Mouse (Mus musculus) Muller cell, postnatal 12 days (primary cell): ENCODE measurements around the gene Lgals3bp.
A peak's percentile ranks its signal among the peaks of the same experiment; 100 is the strongest.

Experiments used
- DNase-seq: peaks from one replicate; pipeline ENCODE4 v3.0.0-alpha.2; 2015; ENCODE audit errors: inconsistent ontology term

Lgals3bp gene

DNA sequence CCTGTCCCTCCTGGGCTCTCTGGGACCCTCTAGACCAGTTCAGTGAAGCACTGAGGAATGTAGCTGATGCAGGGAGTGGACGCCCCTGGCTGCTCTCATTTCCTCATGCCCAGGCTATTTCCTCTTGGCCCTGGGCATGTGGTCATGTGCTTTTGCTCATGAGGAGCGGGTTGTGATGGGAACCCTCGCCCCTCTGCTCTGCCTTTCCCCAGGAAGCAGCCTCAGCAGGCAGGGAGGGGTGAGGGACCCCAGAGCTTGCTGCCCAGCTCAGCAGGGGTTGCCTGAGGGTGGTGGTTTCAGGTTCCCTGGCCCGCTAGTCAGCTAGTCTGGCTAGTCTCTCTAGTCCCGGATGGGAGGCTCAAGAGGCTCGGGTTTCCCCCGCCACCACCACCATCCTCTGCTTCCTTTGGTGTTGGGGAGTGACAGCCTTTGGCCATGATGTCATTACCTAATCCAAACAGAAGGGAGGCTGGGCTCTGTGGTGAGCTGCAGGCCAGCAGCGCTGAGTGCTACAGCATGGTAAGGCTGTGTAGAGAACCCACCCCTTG is 38.8 kb downstream of the Lgals3bp start:
- DNase-seq, result peak; percentile 85

DNA sequence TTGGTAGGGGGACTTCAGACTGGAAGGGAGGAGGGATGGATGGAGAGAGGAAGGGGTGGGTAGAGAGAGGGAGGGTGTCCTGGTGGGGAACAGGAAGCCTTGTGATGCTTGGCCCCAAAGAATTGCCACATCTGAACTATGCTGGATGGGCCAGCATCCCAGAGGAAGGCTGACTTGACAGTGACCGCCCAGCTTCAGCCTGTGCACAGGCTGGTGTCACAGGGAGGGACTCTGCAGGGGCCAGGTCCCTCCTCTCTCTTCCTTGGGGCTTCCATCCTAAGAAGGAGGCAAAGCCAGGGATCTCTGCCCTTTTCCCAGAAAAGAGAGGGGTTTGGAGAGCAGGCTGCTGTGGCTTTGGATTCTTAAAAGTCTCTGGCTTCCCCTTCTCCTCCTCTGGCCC is 39.4 kb downstream of the Lgals3bp start:
- no peak for DNase-seq

DNA sequence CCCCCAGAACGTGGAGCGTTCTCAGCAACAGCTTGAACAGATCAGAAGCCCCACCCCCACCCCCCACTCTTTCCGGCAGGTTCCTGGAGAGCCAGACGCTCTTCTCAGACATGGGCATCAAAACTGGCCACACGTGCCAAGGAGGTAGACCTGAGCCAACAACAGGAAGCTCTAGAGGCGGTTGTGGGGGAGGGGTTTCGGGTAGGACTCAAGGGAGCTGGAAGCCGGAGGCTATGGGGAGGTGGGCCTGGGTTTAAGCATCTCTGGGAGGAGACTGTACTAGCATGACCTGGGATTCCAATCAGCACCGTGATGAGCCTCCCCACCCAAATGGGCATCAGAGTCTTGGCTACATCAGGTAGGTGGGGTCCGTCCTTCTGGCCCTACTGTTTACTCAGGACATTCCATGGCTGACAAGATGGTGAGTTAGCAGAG is 41.0 kb downstream of the Lgals3bp start:
- no peak for DNase-seq

DNA sequence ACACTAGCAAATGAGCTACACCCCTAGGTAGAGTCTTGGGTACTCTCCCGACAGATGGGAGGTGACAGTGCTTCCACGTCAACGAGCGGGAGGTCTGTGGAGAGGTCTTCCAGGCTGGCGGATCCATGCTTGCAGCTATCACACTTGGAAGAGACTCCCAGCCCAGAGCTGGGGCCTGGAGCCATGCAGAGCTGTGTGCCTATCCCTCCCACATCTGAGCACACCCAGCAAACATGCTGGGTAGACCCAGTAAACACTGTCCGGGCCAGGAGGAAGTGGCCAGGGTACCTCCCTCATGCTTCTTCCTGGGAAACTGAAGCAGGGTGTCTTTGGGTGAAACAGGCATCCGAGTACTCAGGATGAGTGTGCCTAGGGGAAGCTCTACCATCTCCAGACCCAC is 41.4 kb downstream of the Lgals3bp start:
- no peak for DNase-seq

DNA sequence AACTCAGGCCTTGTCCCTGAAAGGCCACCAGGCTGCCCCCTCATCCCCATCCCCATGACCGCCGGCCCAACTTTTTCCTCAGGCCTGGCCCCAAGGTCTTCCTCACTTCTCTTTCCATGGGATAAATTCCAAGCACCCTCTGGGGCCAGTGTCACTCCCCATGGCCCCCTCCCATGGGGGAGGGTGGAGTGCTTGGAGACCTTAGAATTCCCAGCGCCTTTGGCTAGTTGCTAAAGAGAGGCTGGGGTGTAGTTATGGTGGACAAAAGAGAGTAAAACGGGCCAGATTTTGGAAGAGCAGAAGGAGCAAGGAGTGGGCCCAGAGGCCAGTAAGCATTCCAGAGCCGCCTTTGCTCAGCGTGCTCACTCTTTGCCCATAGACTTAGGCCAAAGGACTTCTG is 46.3 kb downstream of the Lgals3bp start, which contains the start of gene Timp2:
Timp2 (minus strand) TSS at position 101 of the 400 bp plus-strand sequence.
- DNase-seq, result no peak

DNA sequence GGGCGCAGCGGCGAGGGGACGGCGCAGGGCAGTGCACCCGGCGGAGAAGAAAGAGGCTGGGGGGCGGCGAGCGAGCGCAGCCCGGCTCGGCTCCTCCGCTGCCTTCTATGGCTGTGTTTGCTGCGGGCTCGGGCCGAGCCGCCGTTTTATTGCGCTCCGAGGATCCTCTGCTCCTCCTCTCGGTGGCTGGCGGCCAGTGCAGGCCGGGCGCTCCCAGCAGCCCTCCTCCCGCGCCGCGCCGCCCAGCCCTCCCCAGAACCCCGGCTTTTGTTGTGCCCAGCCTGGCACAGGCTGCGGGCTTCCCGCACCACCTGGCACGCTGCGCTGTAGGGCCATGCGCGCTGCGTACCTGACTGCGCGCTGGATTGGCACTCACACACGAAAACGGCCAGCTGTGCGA is 46.7 kb downstream of the Lgals3bp start:
- DNase-seq, result peak; percentile 94

DNA sequence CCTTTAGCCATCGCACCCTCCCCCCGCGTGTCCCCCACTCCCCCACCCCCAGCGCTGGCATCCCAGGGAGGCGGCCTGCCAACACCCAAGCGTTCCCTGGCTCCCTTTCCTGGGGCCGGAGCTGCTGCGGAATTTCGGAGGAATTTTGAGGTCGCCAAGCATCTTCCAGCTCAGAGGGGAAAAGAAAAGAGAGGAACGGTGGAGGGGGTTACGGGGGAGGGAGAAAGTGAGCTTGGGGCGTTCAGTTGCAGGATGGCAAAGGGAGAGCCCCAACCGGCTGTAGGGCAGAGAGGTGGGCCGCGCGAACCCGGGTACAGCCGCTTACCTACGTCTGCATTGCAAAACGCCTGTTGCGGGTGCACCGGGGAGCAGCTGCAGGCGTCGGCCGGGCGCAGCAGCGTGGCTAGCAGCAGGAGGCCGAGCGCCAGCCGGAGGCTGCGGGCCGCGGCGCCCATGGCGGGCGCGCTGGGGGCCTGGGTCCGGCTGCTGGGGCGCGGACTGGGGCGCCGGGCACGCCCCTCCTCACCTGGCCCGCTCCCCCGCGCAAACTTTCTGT is 47.2 kb downstream of the Lgals3bp start:
- peak; percentile 91 for DNase-seq

DNA sequence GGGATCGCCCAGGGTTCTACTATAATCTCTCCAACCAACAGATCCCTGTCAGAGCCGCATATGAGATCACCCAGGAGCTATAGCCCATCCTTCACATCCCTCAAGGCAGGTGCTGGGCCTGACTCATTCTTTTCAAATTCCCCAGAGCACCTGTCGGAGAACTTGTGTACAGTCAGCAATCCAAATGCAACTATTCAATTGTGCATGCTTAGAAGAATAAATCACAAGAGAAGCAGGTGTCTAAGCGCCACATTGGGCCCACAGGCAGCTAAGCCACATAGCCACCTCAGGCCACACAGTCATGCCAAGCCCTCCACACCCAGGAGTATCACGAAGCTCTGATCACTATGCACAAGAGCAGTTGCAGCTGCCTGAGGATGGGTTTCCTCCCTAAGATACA is 52.4 kb downstream of the Lgals3bp start:
- no peak for DNase-seq

DNA sequence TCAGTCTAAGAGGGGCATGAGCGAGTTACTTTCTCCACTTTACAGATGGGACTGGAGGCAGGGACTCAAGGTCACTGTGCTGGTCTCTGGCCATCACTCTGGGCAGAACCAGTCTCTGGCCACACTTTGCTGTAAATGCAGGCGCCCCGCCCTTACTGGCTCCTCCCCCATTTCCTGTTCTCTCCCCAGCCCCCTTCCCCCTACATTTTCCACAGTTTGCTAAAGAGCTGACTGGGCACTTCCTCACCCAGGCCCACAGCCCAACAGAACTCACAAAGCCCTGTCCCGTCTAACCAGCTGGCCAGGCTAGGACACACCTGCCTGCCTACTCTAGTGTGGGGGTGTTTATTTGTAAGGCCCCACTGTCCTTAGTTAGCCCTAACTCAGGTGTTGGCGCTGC is 53.0 kb downstream of the Lgals3bp start:
- no peak for DNase-seq

DNA sequence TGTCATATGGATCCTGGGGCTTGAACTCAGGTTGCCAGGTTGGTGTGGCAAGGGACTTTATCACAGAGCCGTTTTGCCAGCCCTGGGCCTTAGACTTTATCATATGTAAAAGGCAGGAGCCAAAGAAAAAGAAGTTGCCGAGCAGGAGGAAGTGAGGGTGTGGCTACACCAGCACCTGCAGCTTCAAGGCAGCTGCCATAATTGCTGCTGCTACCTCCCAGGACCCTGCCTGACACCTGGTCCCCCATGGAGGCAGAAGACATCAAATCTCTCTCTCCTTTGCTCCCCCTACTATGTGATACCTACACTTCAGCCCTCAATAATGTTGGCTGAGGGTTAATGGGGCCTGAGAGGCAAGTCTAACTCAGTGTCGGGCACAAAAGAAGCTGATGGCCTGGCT is 53.5 kb downstream of the Lgals3bp start:
- no peak for DNase-seq

DNA sequence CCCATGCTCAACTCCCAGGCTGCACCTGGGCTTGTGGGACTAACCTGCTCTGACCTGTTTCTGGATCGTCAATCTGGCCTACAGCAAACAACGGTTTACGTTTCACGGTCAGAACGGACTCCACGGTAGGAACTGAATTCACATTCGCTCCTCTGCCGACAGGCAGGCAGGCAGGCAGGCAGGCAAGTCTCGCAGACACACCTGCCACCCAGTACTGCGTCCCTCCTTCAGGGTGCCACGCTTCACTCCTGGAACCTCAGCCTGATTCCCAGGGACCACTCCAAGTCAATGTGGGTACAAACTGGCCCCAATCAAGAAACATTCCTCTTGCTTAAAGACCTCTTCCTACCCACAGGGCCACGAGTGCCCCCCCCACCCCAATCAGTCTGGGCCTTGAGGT is 54.0 kb downstream of the Lgals3bp start:
- no peak for DNase-seq

DNA sequence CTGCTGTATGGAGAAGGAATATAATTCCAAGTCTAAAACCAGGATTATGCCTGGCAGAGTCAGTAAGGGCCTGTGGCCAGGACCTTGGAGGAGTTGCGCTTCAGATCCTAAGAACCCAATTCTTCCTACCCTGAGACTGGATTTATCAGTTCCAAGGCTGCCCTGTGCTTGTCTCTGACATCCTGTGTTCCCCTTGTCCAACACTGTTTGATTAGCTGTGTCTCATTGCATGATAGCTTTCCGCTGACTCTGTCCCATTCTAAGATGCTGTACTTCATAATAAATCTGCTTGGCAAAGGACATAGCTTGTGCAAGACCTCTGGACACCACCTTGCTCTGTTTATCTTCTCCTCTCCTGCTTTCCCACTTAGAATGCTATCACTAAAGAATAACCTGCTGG is 54.5 kb downstream of the Lgals3bp start:
- no peak for DNase-seq

DNA sequence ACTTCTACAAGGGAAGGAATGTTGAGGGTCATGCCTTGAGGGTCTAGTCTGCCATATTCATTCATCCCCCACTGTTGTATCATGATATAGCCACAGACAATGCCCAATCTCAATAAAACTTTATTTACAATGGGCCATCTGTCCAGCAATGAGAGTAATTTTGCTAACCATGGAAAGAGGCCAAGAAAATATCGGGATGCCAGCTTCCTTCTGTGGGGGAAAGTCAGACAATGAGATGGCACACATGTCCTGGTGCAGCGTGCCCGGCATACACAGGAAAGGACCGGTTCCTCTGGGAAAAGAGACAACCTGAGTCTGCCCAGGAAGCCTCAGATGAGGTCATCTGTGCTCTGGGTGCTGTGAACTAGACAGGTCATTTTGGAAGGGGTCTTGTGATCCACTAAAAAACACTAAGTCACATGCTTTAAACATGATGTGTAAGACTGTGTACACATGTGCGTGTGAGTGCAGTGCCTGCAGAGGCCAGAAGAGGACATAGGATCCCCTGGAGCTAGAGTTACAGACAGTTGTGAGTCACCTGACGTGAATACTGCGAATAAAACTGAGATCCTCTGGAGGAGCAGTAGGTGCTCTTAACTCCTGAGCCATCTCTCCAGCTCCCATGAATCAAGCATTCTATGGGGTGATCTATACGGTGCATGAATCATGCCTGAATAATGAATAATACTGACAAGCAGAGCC is 55.3 kb downstream of the Lgals3bp start:
- DNase-seq, result no peak

DNA sequence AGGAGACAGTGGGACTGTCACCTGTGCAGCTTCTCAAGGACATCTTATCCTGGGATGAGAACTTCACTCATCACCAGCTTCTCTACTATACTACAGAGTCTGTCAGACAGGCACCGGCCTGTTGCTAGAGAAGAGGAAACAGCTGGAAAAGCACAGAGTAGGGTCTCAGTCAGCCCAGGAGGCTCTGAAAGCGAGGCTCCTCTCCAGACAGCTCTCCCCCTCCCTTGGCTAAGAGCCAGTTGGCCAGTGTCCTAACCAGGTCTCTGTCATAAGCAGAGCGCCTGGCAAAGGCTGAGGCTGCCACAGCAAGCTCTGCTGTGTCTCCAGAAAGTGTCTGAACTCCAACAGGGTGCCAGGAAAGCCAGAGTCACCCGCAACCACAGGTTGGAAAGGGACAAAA is 56.2 kb downstream of the Lgals3bp start:
- DNase-seq, result no peak

DNA sequence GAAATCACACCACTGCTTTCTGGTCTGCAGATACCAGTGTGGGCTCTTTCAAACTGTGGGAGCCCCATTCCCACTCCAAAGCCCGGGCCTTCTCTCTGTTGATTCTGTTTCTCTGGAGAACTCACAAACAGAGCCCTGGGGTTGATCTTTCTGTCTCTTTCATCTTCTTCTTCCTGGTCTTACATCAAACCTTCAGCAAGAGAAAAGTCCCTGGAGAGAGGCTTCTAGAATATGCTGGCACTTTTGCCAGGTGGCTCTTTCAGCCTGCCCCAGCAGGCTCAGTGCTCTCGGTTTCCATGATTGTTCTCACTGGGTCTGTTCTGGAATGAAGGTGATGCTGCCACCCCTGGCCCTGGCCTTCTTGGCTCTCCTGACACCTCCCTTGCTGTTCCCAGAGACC is 58.3 kb downstream of the Lgals3bp start:
- no peak for DNase-seq
